Mouse (Mus musculus): ENCODE data around the gene Dennd1a.

DNA sequence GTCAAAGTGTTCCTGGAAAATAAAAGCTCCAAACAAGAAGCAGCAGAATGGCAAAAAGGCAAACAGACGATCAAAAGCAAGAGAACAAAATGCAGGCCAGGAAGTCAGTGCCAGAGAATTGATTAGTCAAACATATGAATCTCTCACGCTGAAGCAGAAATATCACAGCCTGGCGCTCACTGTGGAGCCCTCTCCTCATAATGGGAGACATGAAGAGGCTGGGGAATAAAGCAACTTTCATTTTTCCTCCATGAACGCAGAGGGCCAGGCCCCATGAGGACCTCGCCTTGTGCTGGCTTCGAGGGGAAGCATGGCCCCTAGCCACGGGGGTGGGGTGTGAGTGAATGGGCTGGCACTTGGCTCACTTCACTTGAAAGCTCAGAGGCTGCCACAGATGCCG is 383.9 kb downstream of the Dennd1a start:
- TF ChIP-seq POLR2A (IDR thresholded peaks at IDR 0.05; ENCODE audit: low read depth, low read length) (no peak), CTCF (conservative IDR thresholded peaks at IDR 0.05; ENCODE audit: insufficient read depth, insufficient read length, low read depth, low read length) (no peak)
